Mouse (Mus musculus) liver, postnatal 0 days (tissue): ENCODE results near the gene Golph3.
"Not testable (repeated sequence)": the region's sequence is repeated elsewhere in the genome, so short reads cannot be mapped to it uniquely, and the experiment has no call there.

ENCODE experiments used
- CTCF ChIP-seq: sonication (generic); IDR thresholded peaks from 2 replicates; pipeline ENCODE4 v1.5.1; 2016; ENCODE audit warnings: antibody characterized with exemption, low read depth
- EP300 ChIP-seq: IDR thresholded peaks from 2 replicates; pipeline ENCODE4 v1.6.1; 2016; ENCODE audit warnings: antibody characterized with exemption, low read depth, mild to moderate bottlenecking

- TF ChIP-seq CTCF, EP300: not testable (repeated sequence)
Observed at GRCm38 (mm10) chr15:12366580-12367305, 45.5 kb downstream of the Golph3 start.
